Mouse (Mus musculus) cerebellum, adult 8-10 months (tissue): ENCODE data around the gene Cdc42ep4.

Experiments
- DNase-seq: peaks from one replicate; pipeline ENCODE4 v3.0.0; 2022

The Cdc42ep4 gene

GRCm38 (mm10) chr11:113717767-113718424, 33.8 kb downstream of the Cdc42ep4 start:
- no peak for DNase-seq

- DNase-seq, result no peak
Measured at GRCm38 (mm10) chr11:113716132-113716531, 35.5 kb downstream of the Cdc42ep4 start.

- DNase-seq, result no peak
Measured at GRCm38 (mm10) chr11:113715078-113715674, 36.5 kb downstream of the Cdc42ep4 start.

- DNase-seq, result no peak
Measured at GRCm38 (mm10) chr11:113711061-113711460, 40.6 kb downstream of the Cdc42ep4 start.

- DNase-seq, result no peak
Measured at GRCm38 (mm10) chr11:113710257-113710777, 41.4 kb downstream of the Cdc42ep4 start.

- no peak for DNase-seq
Measured at GRCm38 (mm10) chr11:113709731-113710256, 41.9 kb downstream of the Cdc42ep4 start, which contains the start of gene Cpsf4l. Cpsf4l (minus strand) TSS chr11:113710017.

GRCm38 (mm10) chr11:113709272-113709671, 42.4 kb downstream of the Cdc42ep4 start:
- DNase-seq, result no peak

GRCm38 (mm10) chr11:113708629-113709213, 43.0 kb downstream of the Cdc42ep4 start:
- no peak for DNase-seq

GRCm38 (mm10) chr11:113705966-113706652, 45.6 kb downstream of the Cdc42ep4 start:
- DNase-seq, result no peak

- DNase-seq, result peak; percentile 78
Measured at GRCm38 (mm10) chr11:113703758-113704157, 47.9 kb downstream of the Cdc42ep4 start.

GRCm38 (mm10) chr11:113699643-113700042, 52.0 kb downstream of the Cdc42ep4 start:
- no peak for DNase-seq

GRCm38 (mm10) chr11:113698013-113698545, 53.6 kb downstream of the Cdc42ep4 start:
- no peak for DNase-seq

- DNase-seq, result no peak
Measured at GRCm38 (mm10) chr11:113697571-113697970, 54.1 kb downstream of the Cdc42ep4 start.

GRCm38 (mm10) chr11:113691851-113692250, 59.8 kb downstream of the Cdc42ep4 start:
- no peak for DNase-seq

- no peak for DNase-seq
Measured at GRCm38 (mm10) chr11:113691318-113691717, 60.4 kb downstream of the Cdc42ep4 start.

- DNase-seq, result no peak
Measured at GRCm38 (mm10) chr11:113690506-113690905, 61.2 kb downstream of the Cdc42ep4 start.

- no peak for DNase-seq
Measured at GRCm38 (mm10) chr11:113687031-113687430, 64.7 kb downstream of the Cdc42ep4 start.

- no peak for DNase-seq
Measured at GRCm38 (mm10) chr11:113684707-113685426, 66.8 kb downstream of the Cdc42ep4 start.

GRCm38 (mm10) chr11:113683957-113684706, 67.5 kb downstream of the Cdc42ep4 start, which contains the start of the genes Fam104a and D11Wsu47e:
Fam104a (minus strand) TSS chr11:113684155.
D11Wsu47e (plus strand) TSS chr11:113684412.
- DNase-seq, result peak; percentile 97

- no peak for DNase-seq
Measured at GRCm38 (mm10) chr11:113683627-113683956, 68.1 kb downstream of the Cdc42ep4 start.
